Mouse (Mus musculus) MEL (cell line): ENCODE data around the gene Ccl1. TPM values are rescaled to one million over a fixed set of nuclear protein-coding genes. Genes with fewer than 3 reads are reported as not detected.

Source experiments
- DNase-seq: peaks from one replicate; pipeline ENCODE4 v3.0.0; 2011; ENCODE audit warnings: low read depth, low spot score
- H3K27ac ChIP-seq: 2 replicates; pipeline ENCODE4 v1.5.1; 2012; ENCODE audit warnings: low read depth, mild to moderate bottlenecking, control low read depth, low read length, moderate library complexity; ENCODE audit not compliant: control insufficient read depth
- H3K27me3 ChIP-seq, 2 experiments: fragments of 150-350 bp in 1 of 2; sonication (generic) in 1 of 2; 2 replicates each; pipeline ENCODE4 v1.6.1; 2012; ENCODE audit warnings: low read length in 2 of 2, mild to moderate bottlenecking in 2 of 2, improper control_type of control experiment in 1 of 2, moderate library complexity in 1 of 2; ENCODE audit not compliant: insufficient read depth in 2 of 2, control insufficient read depth in 1 of 2
- H3K36me3 ChIP-seq, 2 experiments: 2 replicates each; pipeline ENCODE4 v1.6.1; 2012 to 2014; ENCODE audit warnings: low read length in 2 of 2, improper control_type of control experiment in 1 of 2, inconsistent platforms in 1 of 2, mild to moderate bottlenecking in 1 of 2; ENCODE audit not compliant: insufficient read depth in 2 of 2, control insufficient read depth in 1 of 2
- H3K4me1 ChIP-seq, 2 experiments: fragments of 150-350 bp in 1 of 2; sonication (generic) in 1 of 2; 2 replicates each; pipeline ENCODE4 v1.6.1; 2012; ENCODE audit warnings: low read length in 2 of 2, improper control_type of control experiment in 1 of 2, mild to moderate bottlenecking in 1 of 2; ENCODE audit not compliant: insufficient read depth in 2 of 2, control insufficient read depth in 1 of 2
- H3K4me3 ChIP-seq, 2 experiments: fragments of 150-350 bp in 1 of 2; sonication (generic) in 1 of 2; 2 replicates each; pipeline ENCODE4 v1.5.1; 2012; ENCODE audit warnings: low read depth in 2 of 2, low read length in 2 of 2, mild to moderate bottlenecking in 2 of 2, moderate library complexity in 2 of 2, control low read depth in 1 of 2, improper control_type of control experiment in 1 of 2; ENCODE audit not compliant: control insufficient read depth in 1 of 2, insufficient read depth in 1 of 2
- H3K79me2 ChIP-seq: 2 replicates; pipeline ENCODE4 v1.6.1; 2012; ENCODE audit warnings: mild to moderate bottlenecking, low read length, moderate library complexity; ENCODE audit not compliant: control insufficient read depth, poor library complexity, insufficient read depth
- H3K9ac ChIP-seq: 2 replicates; pipeline ENCODE4 v1.6.1; 2012; ENCODE audit warnings: low read depth, mild to moderate bottlenecking, control low read depth, low read length, moderate library complexity; ENCODE audit not compliant: control insufficient read depth, poor library complexity, severe bottlenecking
- H3K9me3 ChIP-seq: fragments of 150-350 bp; sonication (generic); replicated peaks from 2 replicates; pipeline ENCODE4 v1.6.1; 2012; ENCODE audit warnings: mild to moderate bottlenecking, low read length, improper control_type of control experiment, moderate library complexity; ENCODE audit not compliant: insufficient read depth
- BHLHE40 ChIP-seq: IDR thresholded peaks from 2 replicates; pipeline ENCODE4 v1.6.1; 2012; ENCODE audit warnings: low read depth, mild to moderate bottlenecking, inconsistent platforms, low read length, improper control_type of control experiment, borderline replicate concordance
- CHD1 ChIP-seq: IDR thresholded peaks from 2 replicates; pipeline ENCODE4 v1.6.1; 2012; ENCODE audit warnings: low read depth, mild to moderate bottlenecking, inconsistent platforms, low read length, improper control_type of control experiment
- CHD2 ChIP-seq: IDR thresholded peaks from 2 replicates; pipeline ENCODE4 v1.6.1; 2011; ENCODE audit warnings: low read length, improper control_type of control experiment
- CTCF ChIP-seq, 3 experiments: IDR thresholded peaks in 2 of 3; conservative IDR thresholded peaks in 1 of 3; 2 replicates each; pipeline ENCODE4 v1.5.1; 2011 to 2012; ENCODE audit warnings: low read length in 3 of 3, low read depth in 2 of 3, mild to moderate bottlenecking in 2 of 3, improper control_type of control experiment in 1 of 3, inconsistent platforms in 1 of 3, mixed read lengths in 1 of 3, moderate library complexity in 1 of 3; ENCODE audit not compliant: control insufficient read depth in 1 of 3, insufficient read depth in 1 of 3, poor library complexity in 1 of 3, severe bottlenecking in 1 of 3
- E2F4 ChIP-seq: IDR thresholded peaks from 2 replicates; pipeline ENCODE4 v1.6.1; 2011; ENCODE audit warnings: low read depth, low read length, improper control_type of control experiment, borderline replicate concordance
- EP300 ChIP-seq, 2 experiments: IDR thresholded peaks; 2 replicates each; pipeline ENCODE4 v1.6.1; 2011; ENCODE audit warnings: improper control_type of control experiment in 2 of 2, low read length in 2 of 2, low read depth in 1 of 2, mild to moderate bottlenecking in 1 of 2
- ETS1 ChIP-seq: IDR thresholded peaks from 2 replicates; pipeline ENCODE4 v1.6.1; 2012; ENCODE audit warnings: low read depth, mild to moderate bottlenecking, inconsistent platforms, low read length, improper control_type of control experiment, moderate library complexity
- GATA1 ChIP-seq: IDR thresholded peaks from 2 replicates; pipeline ENCODE4 v1.6.1; 2011; ENCODE audit warnings: low read depth, low read length, improper control_type of control experiment
- HCFC1 ChIP-seq: IDR thresholded peaks from 2 replicates; pipeline ENCODE4 v1.6.1; 2012; ENCODE audit warnings: low read depth, mild to moderate bottlenecking, inconsistent platforms, low read length, improper control_type of control experiment, moderate library complexity
- JUND ChIP-seq: IDR thresholded peaks from 2 replicates; pipeline ENCODE4 v1.6.1; 2011; ENCODE audit warnings: low read depth, mild to moderate bottlenecking, improper control_type of control experiment, low read length
- KAT2A ChIP-seq: conservative IDR thresholded peaks from 2 replicates; pipeline ENCODE4 v1.6.1; 2012; ENCODE audit warnings: low read depth, low read length, improper control_type of control experiment, inconsistent platforms
- MAFK ChIP-seq: IDR thresholded peaks from 2 replicates; pipeline ENCODE4 v1.6.1; 2011; ENCODE audit warnings: low read depth, mild to moderate bottlenecking, low read length, improper control_type of control experiment, borderline replicate concordance
- MAZ ChIP-seq: IDR thresholded peaks from 2 replicates; pipeline ENCODE4 v1.6.1; 2012; ENCODE audit warnings: low read depth, mild to moderate bottlenecking, inconsistent platforms, low read length, improper control_type of control experiment
- MXI1 ChIP-seq: IDR thresholded peaks from 2 replicates; pipeline ENCODE4 v1.6.1; 2011; ENCODE audit warnings: mild to moderate bottlenecking, low read depth, low read length, improper control_type of control experiment
- MYB ChIP-seq: IDR thresholded peaks from 2 replicates; pipeline ENCODE4 v1.6.1; 2011; ENCODE audit warnings: mild to moderate bottlenecking, low read depth, low read length, improper control_type of control experiment
- MYC ChIP-seq: IDR thresholded peaks from 2 replicates; pipeline ENCODE4 v1.6.1; 2011; ENCODE audit warnings: low read depth, mild to moderate bottlenecking, low read length, improper control_type of control experiment, moderate library complexity
- NRF1 ChIP-seq: IDR thresholded peaks from 2 replicates; pipeline ENCODE4 v1.6.1; 2014; ENCODE audit warnings: low read depth, mild to moderate bottlenecking, inconsistent platforms, low read length, improper control_type of control experiment, moderate library complexity; ENCODE audit not compliant: poor library complexity, insufficient read depth, severe bottlenecking
- POLR2A ChIP-seq, 2 experiments: IDR thresholded peaks; 2 replicates each; pipeline ENCODE4 v1.6.1; 2011 to 2012; ENCODE audit warnings: low read length in 2 of 2, mild to moderate bottlenecking in 2 of 2, control low read depth in 1 of 2, improper control_type of control experiment in 1 of 2, low read depth in 1 of 2, moderate library complexity in 1 of 2; ENCODE audit not compliant: control insufficient read depth in 1 of 2, insufficient read depth in 1 of 2, poor library complexity in 1 of 2
- RCOR1 ChIP-seq: IDR thresholded peaks from 2 replicates; pipeline ENCODE4 v1.6.1; 2012; ENCODE audit warnings: low read depth, mild to moderate bottlenecking, inconsistent platforms, low read length, improper control_type of control experiment
- SIN3A ChIP-seq: IDR thresholded peaks from 2 replicates; pipeline ENCODE4 v1.6.1; 2012; ENCODE audit warnings: low read length, improper control_type of control experiment, inconsistent platforms
- SMC3 ChIP-seq: IDR thresholded peaks from 2 replicates; pipeline ENCODE4 v1.6.1; 2011; ENCODE audit warnings: low read depth, low read length, improper control_type of control experiment
- USF1 ChIP-seq: IDR thresholded peaks from 2 replicates; pipeline ENCODE4 v1.6.1; 2014; ENCODE audit warnings: low read depth, mild to moderate bottlenecking, inconsistent platforms, low read length, improper control_type of control experiment, moderate library complexity
- ZC3H11A ChIP-seq: IDR thresholded peaks from 2 replicates; pipeline ENCODE4 v1.6.1; 2012; ENCODE audit warnings: low read depth, mild to moderate bottlenecking, inconsistent platforms, low read length, improper control_type of control experiment
- ZNF384 ChIP-seq: IDR thresholded peaks from 2 replicates; pipeline ENCODE4 v1.6.1; 2012; ENCODE audit warnings: low read depth, mild to moderate bottlenecking, inconsistent platforms, low read length, improper control_type of control experiment
- polyA plus RNA-seq, 2 experiments: library from polyadenylated mRNA; stranded (reverse) in 1 of 2; unstranded in 1 of 2; fragments of >175 nt in 1 of 2; fragments of >200 nt in 1 of 2; gene quantifications; 2 replicates each; pipeline versions ENCODE4 v1.2.1 to v1.2.4; 2012; ENCODE audit warnings: low replicate concordance in 2 of 2, low read depth in 1 of 2; ENCODE audit not compliant: insufficient read length in 2 of 2, insufficient read depth in 1 of 2, missing spikeins in 1 of 2
- total RNA-seq: library from RNA; depleted of rRNA; stranded (reverse); fragments of 300-350 nt; gene quantifications from 2 replicates; pipeline ENCODE4 v1.2.3, GENCODE M21; 2012

Gene Ccl1
- total and polyA plus RNA-seq, 3 experiments = not detected

DNA sequence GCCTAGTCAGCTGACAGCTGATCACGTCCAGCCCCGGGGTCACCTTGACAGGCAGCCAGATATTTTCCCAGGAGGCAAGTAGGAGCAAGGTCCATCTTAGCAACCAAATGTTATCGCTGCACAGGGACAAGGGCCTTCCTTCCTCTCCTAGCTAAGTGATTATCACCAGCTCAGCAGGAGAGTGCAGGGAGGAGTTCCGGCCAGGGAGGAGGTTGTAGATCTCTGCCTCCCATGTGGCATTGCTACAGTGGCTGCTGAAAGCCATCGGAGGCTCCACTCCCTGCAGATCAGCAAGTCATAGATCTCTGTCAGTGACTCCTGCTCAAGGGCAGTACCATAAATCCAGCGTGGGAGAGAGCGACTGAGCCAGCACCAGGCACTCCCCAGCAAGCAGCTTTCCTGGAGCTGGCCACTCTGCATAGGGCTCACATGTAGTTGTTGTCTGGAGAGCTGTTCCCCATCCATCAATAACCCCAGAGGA, 34.5 kb upstream of the Ccl1 start:
- Histone ChIP-seq H3K9me3 (no peaks in the 10 kb centered on the region), H3K4me1 (no peaks in the 10 kb centered on the region), H3K36me3 (no peaks in the 10 kb centered on the region), H3K79me2 (no peaks in the 10 kb centered on the region), H3K4me3 (no peak overlapping the region), H3K27ac (no peak overlapping the region), H3K27me3 (no peaks in the 10 kb centered on the region), H3K9ac (no peak overlapping the region)
- no peak for DNase-seq
- TF ChIP-seq MYC (no peak), BHLHE40 (no peak), USF1 (no peak), RCOR1 (no peak)

GRCm38 (mm10) chr11:82313153-82313552, 7.7 kb upstream of the Ccl1 start:
- Histone ChIP-seq H3K9me3 (no peaks in the 10 kb centered on the region), H3K79me2 (no peaks in the 10 kb centered on the region), H3K9ac (no peak overlapping the region), H3K4me3 (no peak overlapping the region), H3K4me1 (no peaks in the 10 kb centered on the region), H3K27ac (no peak overlapping the region), H3K36me3 (no peaks in the 10 kb centered on the region), H3K27me3 (no peaks in the 10 kb centered on the region)
- peak; percentile 12 for DNase-seq
- TF ChIP-seq MAZ (no peak), MXI1 (no peak), CHD1 (no peak), POLR2A (IDR thresholded peaks at IDR 0.05; ENCODE audit: control insufficient read depth in 1 of 2, insufficient read depth in 1 of 2, low read depth in 1 of 2, low read length in 2 of 2, poor library complexity in 1 of 2) (no peak), CTCF (IDR thresholded peaks at IDR 0.05 in 2 of 3, conservative IDR thresholded peaks at IDR 0.05 in 1 of 3; ENCODE audit: control insufficient read depth in 1 of 3, insufficient read depth in 1 of 3, low read depth in 2 of 3, low read length in 3 of 3, poor library complexity in 1 of 3, severe bottlenecking in 1 of 3) (no peak), ZNF384 (no peak), RCOR1 (no peak), ETS1 (no peak), HCFC1 (no peak), MAFK (no peak), ZC3H11A (no peak)

- H3K27ac ChIP-seq = no peak overlapping the region
- no peak overlapping the region for H3K4me3 ChIP-seq
- H3K9ac ChIP-seq = no peak overlapping the region
- no peaks in the 10 kb centered on the region for H3K79me2 ChIP-seq
- no peaks in the 10 kb centered on the region for H3K9me3 ChIP-seq
- no peak for DNase-seq
- H3K27me3 ChIP-seq = no peaks in the 10 kb centered on the region
- no peaks in the 10 kb centered on the region for H3K4me1 ChIP-seq
- no peaks in the 10 kb centered on the region for H3K36me3 ChIP-seq
- no peak for TF ChIP-seq SIN3A
- no peak for TF ChIP-seq CHD1
- no peak for TF ChIP-seq GATA1
- no peak for TF ChIP-seq SMC3
- TF ChIP-seq EP300 (IDR thresholded peaks at IDR 0.05; ENCODE audit: low read depth in 1 of 2, low read length in 2 of 2) = no peak
- TF ChIP-seq ETS1 = no peak
- TF ChIP-seq E2F4 = no peak
- no peak for TF ChIP-seq CTCF (IDR thresholded peaks at IDR 0.05 in 2 of 3, conservative IDR thresholded peaks at IDR 0.05 in 1 of 3; ENCODE audit: control insufficient read depth in 1 of 3, insufficient read depth in 1 of 3, low read depth in 2 of 3, low read length in 3 of 3, poor library complexity in 1 of 3, severe bottlenecking in 1 of 3)
- TF ChIP-seq JUND = no peak
- no peak for TF ChIP-seq NRF1
- no peak for TF ChIP-seq USF1
- TF ChIP-seq CHD2 = no peak
- TF ChIP-seq KAT2A = no peak
- no peak for TF ChIP-seq MYB
- no peak for TF ChIP-seq MAZ
- TF ChIP-seq BHLHE40 = no peak
Measured at GRCm38 (mm10) chr11:82310336-82311045, 5.0 kb upstream of the Ccl1 start.
